Mouse (Mus musculus) granulocyte monocyte progenitor cell, adult 5-6 weeks (primary cell): ENCODE results near the gene Csf2rb2. TPM values are rescaled to one million over a fixed set of nuclear protein-coding genes. Genes with fewer than 3 reads are reported as not detected.
"Not testable (repeated sequence)": the region's sequence is repeated elsewhere in the genome, so short reads cannot be mapped to it uniquely, and the experiment has no call there.

Experiments
- ATAC-seq: replicated peaks from 2 replicates; pipeline ENCODE4 v1.8.0; 2016; ENCODE audit warnings: mild to moderate bottlenecking, moderate TSS enrichment, inconsistent platforms; ENCODE audit not compliant: poor library complexity, severe bottlenecking
- total RNA-seq, 2 experiments: library from RNA; stranded (forward) in 1 of 2; stranded (reverse) in 1 of 2; fragments of 200-712, 200-1000 nt in 1 of 2; fragments of >200 nt in 1 of 2; fragmentation: Nextera tagmentation in 1 of 2; gene quantifications; 2 replicates each; pipeline ENCODE4 v1.2.3; 2014 to 2017

Csf2rb2 gene
- total RNA-seq (2014; fragmentation: Nextera tagmentation) (7.8 and 10.7 TPM in 2 replicates), total RNA-seq (2017) (1.6 and 4.1 TPM in 2 replicates)

DNA sequence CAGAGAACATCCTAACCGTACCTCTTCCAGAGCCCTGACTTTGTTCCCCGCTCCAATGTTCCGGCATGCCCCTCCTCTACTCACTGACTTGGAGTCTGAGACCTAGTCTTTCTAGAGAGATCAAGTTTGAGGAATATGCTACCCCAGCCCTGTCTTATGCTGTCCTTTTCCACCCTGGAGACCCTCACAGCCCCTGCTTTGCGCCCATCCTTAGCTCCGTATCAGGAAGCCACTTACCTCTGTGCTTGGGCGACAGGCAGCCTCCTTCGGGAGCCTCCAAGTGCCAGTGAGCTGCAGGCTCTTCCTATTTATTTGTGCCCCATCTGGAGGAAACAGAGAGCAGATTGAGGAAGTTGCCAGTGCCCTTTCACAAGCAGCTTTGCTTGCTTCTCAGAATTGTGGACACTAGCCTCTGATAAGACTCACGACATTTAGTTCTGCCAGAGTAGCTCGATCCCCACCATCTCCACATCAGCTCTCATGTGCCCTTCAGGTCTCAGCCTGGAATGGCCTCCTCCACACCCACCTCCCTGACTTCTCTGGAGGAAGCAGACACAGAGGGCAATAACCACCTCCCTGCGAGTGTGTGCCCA, at the start of gene Csf2rb2:
Csf2rb2 (minus strand) TSS at position 381 of the 593 bp plus-strand sequence.
- ATAC-seq: peak; percentile 86

DNA sequence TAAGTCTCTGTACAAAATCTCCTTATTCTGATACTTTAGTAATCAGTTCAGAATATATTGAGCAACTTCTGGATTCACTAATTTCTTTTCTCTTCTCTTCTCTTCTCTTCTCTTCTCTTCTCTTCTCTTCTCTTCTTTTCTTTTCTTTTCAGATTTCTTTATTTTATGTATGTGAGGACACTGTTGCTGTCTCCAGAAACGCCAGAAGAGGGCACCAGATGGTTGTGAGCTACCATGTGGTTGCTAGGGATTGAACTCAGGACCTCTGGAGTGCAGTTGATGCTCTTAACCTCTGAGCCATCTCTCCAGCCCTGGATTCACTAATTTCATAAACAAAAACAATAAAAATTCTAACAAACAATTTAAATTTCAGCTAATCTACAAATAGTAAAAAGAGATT, 49.4 kb upstream of the Csf2rb2 start:
- 0 out of 2 replicates have a peak, but pooled peaks have one; percentile 27 for ATAC-seq

DNA sequence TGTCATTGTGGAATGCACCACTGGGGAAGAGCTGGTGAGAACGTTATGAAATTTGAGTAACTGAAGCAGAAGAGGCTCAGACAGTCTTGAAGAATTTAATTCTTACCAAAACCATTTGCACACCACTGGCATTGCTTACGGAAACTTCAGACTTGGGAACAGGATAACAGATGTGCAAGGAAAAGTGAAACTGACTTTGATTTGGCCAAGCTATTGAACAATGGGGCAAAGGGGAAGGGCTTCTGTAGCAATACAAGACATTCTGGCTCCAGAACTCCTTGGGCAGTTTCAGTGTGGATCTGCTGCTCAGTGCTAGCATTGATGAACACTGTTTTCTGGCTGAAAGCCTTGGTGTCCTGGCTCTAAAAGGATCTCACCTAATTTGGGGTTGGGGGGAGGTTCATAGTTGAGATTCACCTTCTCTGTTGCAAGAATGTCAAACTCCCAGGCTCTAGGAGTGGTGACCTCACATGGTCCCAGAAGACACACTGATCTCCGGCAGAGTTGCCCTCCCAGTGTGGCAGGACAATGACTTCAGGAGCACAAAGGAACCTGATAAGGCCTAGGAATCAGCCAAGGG, 46.2 kb upstream of the Csf2rb2 start:
- peak; percentile 35; the same call in 1 of the 2 replicates for ATAC-seq

DNA sequence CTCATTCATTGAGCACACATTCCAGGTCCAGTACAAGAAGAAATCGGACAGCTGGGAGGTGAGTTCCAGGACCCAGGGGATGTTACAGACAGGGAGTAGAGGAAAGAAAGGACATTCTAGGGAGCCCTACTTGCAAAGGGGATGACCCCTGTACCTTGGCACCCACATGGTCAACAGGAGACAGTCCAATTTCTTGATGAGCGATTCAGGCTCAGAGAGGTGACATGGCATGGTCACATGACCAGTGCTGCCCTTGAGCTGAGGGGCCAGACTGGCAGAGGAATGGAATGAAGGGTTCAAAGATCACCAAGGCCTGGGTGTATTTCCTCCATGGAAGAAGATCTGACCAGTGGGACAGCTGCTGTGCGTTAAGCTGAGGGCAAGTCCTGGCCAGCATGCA, 39.0 kb upstream of the Csf2rb2 start:
- ATAC-seq: no peak

DNA sequence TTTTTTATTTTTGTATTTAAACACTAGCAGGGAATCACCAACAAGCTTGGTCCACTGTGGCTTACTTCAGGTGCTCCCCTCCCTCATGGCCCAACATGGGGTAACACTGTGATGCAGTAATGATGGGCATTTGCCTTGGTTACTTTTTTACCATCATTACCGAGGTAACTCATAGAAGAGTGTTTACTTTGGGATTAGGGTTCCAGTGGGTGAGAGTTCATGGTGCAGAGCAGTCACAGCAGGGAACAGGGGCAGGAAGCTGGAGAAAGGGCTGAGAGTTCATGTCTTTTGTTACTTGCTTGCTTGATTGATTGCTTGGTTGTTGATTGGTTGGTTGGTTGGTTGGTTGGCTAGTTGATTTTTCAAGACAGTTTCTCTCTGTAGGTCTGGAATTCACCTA, 38.2 kb upstream of the Csf2rb2 start:
- ATAC-seq: no peak

DNA sequence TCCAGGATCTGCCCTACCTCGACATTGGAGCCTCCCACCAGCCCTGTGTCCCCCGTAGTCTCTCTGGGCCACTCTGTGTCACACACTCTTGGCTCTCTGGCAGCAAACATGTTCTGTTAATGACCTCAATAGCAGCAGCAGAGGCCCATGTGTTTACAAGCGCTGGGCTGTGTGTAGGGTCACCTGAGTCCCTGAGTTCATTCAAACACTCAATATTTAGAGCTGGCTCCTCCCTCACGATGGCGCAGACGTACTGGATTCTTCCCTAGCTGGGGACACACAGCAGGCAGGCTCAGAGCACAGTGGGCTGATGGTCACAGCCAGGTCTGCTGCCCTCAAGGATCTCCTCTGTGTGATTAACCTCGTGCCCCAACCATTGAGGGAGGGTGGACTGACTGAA, 35.4 kb upstream of the Csf2rb2 start:
- not testable (repeated sequence) for ATAC-seq

DNA sequence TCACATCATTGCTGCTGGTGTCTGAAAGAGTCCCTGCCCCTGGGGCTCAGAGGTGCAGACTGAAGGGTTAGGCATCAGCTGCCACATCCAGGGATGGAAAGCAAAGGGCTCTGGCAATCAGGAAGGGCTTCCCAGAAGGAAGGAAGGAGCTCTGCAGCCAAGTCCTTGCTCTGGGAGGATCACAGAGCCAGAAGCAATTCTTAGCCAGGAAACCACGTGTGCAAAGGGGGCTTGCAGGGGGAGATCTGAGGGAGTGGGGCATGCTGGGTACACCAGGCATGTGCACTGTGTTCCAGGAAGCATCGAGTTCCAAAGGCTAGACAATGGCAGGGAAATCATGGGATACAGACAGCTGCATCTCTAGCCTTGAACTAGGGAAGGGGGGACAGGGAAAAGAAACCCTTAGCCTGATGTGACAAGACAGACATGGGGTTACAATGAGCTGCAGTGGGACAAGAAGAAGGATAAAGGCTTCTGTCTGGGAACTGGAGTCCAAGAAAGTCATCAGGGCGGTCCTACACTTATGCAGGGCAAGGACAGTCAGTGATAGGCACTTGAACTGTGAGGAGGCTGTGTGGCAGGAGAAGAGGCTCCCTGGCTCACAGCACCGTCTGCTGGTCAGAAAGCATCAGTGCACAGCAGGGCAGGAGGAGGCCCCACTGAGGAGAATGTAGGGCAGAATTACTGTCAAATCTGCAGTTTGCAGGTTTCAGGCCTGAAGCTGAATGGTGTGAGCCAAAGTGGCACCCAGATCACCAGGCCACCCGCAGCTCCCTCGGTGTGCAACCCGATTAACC, 34.3 kb upstream of the Csf2rb2 start:
- ATAC-seq: peak; percentile 76

DNA sequence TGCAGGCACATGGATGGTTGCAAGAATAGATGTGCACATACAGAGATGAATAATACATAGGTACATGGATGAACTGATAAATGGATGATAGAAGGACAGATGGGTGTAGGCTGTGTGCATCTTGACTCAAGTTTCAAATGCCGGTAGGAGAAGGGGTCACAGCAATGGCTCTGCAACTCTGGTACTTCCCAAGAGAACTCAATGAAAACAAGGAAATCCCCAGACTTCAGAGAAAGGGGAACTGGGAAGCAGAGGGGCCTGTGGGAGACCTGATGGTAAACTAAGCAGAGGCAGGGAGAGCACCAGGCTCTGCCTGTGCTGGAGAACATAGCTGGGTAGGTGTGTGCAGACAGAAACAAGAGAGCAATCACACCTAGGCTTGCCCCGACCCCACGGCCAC, 28.9 kb upstream of the Csf2rb2 start:
- ATAC-seq: no peak

DNA sequence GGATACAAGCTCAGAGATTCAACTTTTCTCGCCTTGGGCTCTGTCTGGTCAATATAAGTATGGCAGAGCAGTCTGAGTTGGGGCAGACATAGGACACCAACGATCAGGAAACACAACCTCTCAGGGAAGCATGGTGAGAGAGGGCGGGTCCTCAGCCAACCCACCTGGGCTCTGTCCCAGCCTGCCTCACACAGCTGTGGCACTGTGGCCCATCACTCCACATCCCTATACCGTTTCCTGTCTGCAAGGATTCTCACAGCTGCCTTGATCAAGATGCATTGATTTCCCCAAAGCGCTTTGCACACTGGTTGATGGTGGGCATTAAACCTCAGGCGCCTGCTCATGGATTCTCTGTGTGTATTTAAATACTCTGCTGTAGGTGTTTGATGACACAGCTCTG, 27.5 kb upstream of the Csf2rb2 start:
- no peak for ATAC-seq

DNA sequence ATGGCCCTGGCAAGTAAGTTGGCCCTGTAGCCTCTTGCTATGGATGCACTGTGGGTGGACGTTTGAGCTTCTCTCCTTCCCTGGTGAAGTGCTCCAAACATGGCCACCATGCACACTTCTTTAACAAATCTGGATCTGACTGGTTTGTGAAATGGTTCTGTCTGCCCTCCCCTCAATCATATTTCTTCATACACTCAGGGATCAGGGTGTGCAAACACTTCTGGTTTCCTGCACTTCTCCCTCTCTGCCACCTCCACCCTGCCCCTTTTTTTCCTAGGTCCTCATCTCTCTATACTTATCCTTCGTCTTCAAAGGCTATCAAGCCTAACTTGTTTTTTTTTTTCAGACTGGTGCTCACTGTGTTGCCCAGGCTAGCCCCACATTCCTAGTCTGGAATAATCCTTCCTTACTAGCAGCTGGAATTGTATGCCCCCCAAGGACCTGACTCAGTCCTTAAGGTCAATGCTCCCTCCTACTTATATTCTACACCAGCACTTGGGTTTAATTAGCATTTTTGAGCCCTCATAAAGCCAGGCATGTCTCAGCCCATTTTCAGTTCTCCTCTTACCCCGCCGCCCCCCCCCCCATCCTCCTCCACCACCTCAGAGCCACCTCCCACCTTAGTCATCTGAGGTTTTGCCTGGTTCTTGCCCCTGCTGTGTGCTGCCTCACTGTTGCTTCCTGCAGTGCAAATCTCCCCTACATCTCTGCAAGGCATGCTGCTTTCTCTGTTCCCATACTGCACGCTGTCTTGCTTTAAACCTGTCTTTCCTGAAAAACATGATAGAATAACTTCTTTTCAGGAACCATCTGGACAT, 26.2 kb upstream of the Csf2rb2 start:
- ATAC-seq: peak; percentile 58

DNA sequence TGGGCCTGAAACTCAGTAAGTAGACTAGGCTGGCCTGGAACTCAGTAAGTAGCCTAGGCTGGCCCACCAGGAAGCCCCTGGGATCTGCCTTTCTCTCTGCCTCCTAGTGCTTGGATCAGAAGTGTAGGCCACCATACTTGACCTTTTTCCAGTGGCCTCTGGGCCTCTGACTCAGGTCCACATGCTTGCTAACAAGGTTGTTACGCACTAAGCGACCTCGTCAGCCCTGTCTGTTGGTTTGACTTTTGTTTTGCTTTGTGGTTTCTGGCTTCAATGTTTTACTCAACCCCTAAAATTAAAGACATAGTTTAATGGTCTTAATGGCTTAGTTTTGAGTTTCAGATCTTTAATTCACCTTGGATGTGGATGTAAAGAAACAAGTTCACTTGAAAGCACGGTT, 25.2 kb upstream of the Csf2rb2 start:
- no peak for ATAC-seq

DNA sequence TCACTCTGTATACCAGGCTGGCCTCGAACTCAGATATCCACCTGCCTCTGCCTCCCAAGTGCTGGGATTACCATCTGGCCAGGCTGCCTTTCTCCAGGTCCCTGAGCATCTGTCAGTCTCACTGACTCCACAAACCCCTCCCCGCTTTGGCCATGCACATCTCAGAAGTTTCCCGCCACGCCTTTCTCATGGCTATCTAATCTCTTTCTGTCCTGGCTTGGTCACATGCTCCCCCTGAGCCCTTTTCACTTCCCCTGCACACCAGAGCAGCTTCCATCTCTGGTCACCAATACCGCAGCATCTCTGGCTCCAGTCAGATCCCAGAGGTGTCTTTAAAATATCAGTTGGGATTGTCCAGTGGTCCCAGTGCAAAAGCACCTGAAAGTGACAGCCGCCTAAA, 24.5 kb upstream of the Csf2rb2 start:
- 0 out of 2 replicates have a peak, but pooled peaks have one; percentile 24 for ATAC-seq

DNA sequence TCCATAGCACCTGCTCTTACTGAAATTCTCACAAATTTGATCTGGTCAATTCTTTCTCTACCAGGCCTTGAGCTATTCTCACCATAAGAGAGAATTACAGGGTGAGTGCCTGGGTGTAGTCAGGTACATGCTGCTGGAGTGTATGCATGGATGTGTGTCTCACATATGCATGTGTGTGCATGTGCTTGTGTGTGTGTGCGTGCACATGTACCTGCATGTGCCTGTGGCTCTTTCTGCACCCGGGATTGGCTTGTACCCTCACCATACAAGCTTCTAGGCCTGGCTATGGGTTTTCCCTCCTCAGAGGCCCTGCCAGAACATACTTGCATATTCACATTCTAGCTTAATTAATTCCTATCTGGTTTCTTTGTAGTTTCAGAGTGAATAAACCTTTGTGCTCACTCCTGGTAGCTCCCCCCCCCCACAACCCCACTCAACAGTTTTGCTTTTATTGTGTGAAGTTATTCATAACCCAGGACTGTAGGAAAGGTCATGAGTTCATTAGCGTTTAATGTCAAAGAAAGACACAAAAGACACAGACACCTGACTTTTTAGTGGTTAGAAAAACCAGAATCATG, 23.1 kb upstream of the Csf2rb2 start:
- no peak for ATAC-seq

DNA sequence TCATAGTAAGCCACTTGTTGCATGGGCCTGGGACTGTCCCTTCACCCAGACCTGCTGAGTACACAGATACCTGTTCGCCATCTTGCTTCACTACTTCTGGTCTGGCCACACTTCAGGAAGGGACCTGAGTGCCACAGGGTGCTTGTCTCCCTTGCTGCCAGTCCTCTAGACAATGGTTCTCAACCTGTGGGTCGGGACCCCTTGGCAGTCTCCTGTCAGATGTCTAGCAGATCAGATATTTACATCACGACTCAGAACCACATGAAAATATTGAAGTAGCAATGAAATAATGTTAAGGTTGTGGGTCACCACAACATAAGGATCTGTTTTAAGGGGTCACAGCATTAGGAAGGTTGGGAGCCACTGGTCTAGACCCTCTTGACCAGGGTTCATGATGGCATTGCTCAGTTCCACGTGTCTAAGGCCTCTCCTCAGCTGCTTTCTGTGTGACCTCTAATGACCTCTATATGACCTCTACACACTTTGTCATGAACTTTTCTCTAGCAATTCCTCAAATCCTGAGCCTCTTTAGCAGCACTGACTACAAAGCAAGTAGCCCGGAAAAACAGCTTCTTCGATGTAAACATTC, 22.3 kb upstream of the Csf2rb2 start:
- ATAC-seq: not testable (repeated sequence)

DNA sequence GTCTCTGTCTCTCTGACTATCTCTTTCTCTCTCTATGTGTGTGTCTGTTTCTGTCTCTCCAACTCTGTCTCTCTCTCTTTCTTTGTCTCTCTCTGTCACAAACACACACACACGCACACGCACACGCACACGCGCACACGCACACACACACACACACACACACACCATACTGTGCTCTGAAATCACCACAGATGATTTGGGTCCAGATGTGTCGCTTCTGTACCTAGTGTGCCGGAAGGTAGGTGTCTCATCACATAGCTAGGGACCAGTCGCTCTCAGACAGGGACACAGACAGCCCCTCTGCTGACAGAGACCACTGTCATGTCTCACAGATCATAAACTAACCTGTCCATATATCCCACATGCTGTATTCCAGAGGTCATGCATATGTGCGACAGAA, 21.2 kb upstream of the Csf2rb2 start:
- ATAC-seq: no peak

DNA sequence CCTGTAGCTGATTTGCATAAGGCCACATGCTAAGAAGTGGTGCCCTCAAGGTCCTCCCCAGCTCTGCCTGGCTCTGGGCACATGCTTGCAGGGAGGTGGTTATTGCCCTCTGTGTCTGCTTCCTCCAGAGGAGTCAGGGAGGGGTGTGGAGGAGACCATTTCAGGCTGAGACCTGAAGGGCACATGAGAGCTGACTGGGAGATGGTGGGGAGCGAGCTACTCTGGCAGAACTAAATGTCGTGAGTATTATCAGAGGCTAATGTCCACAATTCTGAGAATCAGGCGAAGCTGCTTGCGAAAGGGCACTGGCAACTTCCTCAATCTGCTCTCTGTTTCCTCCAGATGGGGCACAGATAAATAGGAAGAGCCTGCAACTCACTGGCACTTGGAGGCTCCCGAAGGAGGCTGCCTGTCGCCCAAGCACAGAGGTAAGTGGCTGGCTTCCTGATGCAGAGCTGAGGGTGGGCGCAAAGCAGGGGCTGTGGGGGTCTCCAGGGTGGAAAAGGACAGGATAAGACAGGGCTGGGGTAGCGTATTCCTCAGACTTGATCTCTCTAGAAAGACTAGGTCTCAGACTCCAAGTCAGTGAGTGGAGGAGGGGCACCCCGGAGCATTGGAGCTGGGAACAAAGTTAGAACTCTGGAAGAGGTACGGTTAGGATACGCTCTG, 20.3 kb upstream of the Csf2rb2 start, which contains the start of gene Csf2rb:
Csf2rb (plus strand) TSS at position 82 of the 669 bp plus-strand sequence.
- peak; percentile 82 for ATAC-seq

DNA sequence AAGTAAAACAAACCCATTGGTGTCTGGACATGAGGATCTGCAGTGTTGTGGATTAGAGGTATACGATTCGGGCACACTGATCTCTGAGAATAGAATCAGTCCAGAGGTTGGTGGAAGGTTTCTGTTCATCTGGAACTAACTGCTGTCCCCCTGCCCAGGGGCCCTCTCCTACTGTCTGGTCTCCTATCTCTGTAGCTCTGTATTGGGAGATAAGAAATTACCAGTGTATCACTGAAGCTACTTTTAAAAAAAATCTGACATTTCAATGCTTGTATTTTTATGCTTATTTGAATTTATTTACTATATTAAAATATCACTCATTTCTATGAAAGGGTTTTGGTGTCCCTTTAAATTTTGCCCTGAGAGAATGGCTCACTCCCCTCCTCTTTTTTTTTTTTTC, 18.8 kb upstream of the Csf2rb2 start:
- ATAC-seq: no peak

DNA sequence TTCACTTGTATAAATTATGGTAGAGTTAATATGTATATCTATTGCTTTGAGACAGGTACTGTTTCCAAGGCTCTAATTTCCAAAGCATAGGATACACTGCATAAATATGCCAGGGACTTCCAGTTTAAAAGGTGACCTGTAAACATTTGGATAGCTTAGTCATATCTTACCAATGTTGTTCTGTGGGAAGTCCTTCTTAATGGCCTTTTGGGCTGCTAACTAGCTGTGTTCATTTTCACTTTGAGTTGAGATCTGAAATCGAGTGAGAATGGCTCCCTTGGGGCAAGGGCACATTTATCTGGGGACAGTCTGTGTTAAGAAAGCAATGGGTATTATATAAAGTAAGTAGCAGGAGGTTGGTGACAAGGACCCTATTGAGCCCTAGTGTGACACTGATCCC, 17.8 kb upstream of the Csf2rb2 start:
- no peak for ATAC-seq

DNA sequence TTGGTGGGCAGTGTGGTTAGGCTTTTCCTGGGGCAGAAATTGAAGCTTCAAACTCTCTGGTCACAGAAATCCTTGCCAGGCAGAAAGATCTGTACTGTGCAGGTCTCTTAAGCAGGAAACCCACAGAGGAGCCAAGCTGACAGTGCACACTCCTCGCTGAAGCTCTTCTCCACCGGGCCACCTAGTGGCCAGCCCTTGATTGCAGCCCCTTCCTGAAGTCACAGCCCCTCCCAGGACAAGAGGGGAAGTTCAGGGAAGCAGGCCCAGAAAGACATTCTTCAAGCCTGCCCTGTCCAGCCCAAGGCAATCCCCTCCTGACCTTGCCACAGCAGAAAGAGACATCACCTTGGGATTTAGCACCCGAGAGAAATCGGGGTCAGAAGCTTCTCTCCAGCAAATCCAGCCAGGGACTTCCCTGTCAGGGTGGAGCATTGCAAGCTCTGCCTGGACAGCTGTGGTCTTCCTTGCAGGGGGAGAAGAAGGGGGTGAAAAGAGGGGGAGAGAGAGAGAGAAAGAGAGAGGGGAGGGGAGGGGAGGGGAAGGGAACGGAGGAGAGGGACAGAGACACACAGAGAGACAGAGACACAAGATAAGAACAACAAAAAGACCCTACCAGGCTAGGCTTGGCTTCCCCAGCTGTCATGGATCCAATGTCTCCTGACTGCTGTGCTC, 15.4 kb upstream of the Csf2rb2 start:
- ATAC-seq: peak; percentile 78
